9 mouse cellular contexts compared by ENCODE assay signal in genomic region chr8:124585718-124586425, GRCm38 (mm10). TPM values are rescaled to one million over a fixed set of nuclear protein-coding genes. Genes with fewer than 3 reads are reported as not detected.
DNase-seq lines count a peak whose midpoint lies in the region; ATAC-seq and TF ChIP-seq lines count a peak whose summit lies in the region.
"Had no signal": no experiment of that assay in that cellular context is flagged by ENCODE, and none has a peak within 500 bp of the region (broad histone marks: within the 10 kb centered on the region; RNA-seq: fewer than 3 reads in every experiment).

No protein-coding gene starts in this region.

- no peak overlapping the region for H3K27ac ChIP-seq in lung, embryonic 16.5 days (ENCODE audit: low read length)

- ATAC-seq in lung, embryonic 16.5 days (ENCODE audit: low read depth), result peak; percentile 56

- no peaks in the 10 kb centered on the region for H3K9me3 ChIP-seq in lung, embryonic 16.5 days (ENCODE audit: control insufficient read depth, low read length)

- no peak for TF ChIP-seq CTCF in brain, embryonic 14.5 days (IDR thresholded peaks at IDR 0.05; ENCODE audit: borderline replicate concordance, extremely low read depth, insufficient read depth, insufficient read length)

- peak; percentile 19 for DNase-seq in kidney, postnatal 10 days
- DNase-seq in kidney, adult 9 months, result no peak
- DNase-seq in brain, embryonic 14.5 days (ENCODE audit: low read depth), result peak; percentile 20
- peak; percentile 37 for DNase-seq in gastrocnemius, postnatal 25 days
- peak; percentile 31 for DNase-seq in thymus, postnatal 25 days
- no peak for DNase-seq in layer of hippocampus, postnatal 36 days
- no peak for DNase-seq in natural killer cell, adult 2 months (ENCODE audit: low spot score in 2 of 2)

- H3K36me3 ChIP-seq in lung, embryonic 16.5 days (ENCODE audit: control insufficient read depth, insufficient read depth, low read length), result no peaks in the 10 kb centered on the region

- no peak for TF ChIP-seq POLR2A in brain, embryonic 14.5 days (IDR thresholded peaks at IDR 0.05; ENCODE audit: borderline replicate concordance, extremely low read depth, insufficient read depth, insufficient read length, poor library complexity, severe bottlenecking)

- no peak overlapping the region for H3K9ac ChIP-seq in lung, embryonic 16.5 days (ENCODE audit: low read length)

- no peaks in the 10 kb centered on the region for H3K27me3 ChIP-seq in lung, embryonic 16.5 days (ENCODE audit: control insufficient read depth, insufficient read depth, low read depth, low read length)

- 35% methylated on average over 3 of the region's 3 CpGs for WGBS in lung, embryonic 16.5 days

- H3K4me1 ChIP-seq in lung, embryonic 16.5 days (replicated peaks; ENCODE audit: control insufficient read depth, insufficient read depth, low read length), result peaks cover 9% of the 10 kb centered on the region; the same call in 1 of the 2 replicates

- no peak overlapping the region for H3K4me3 ChIP-seq in lung, embryonic 16.5 days (ENCODE audit: low read length)

- no peak overlapping the region for H3K4me2 ChIP-seq in lung, embryonic 16.5 days (ENCODE audit: low read depth, low read length)

RNA-seq across cellular contexts. Expression of gene Capn9, which starts 10.0 kb away (rescaled TPM):
- not detected in 2 replicates for polyA plus RNA-seq in brain, embryonic 14.5 days (2012; rRNA removed)
- not detected for total RNA-seq in gastrocnemius, postnatal 25 days (2021)
- 0.09 and 0.19 TPM in 2 replicates for polyA plus RNA-seq in lung, embryonic 16.5 days (2015; fragmentation: Nextera tagmentation; extraction: Ambion mirVana)
- total RNA-seq in layer of hippocampus, postnatal 36 days (2021), result under 1 TPM; 0.15 to 0.20 TPM
- total RNA-seq: neutrophil, adult 5-6 weeks had no signal

RNA-seq across cellular contexts. Expression of gene Agt, which starts 16.4 kb away (rescaled TPM):
- 0.10 and 0.30 TPM in 2 replicates for polyA plus RNA-seq in brain, embryonic 14.5 days (2012; rRNA removed)
- total RNA-seq in gastrocnemius, postnatal 25 days (2021), result 10 to 100 TPM; 15.7 to 19.7 TPM
- 11.6 and 17.4 TPM in 2 replicates for polyA plus RNA-seq in lung, embryonic 16.5 days (2015; fragmentation: Nextera tagmentation; extraction: Ambion mirVana)
- 10 to 100 TPM; 29.9 to 30.8 TPM for total RNA-seq in layer of hippocampus, postnatal 36 days (2021)
- total RNA-seq: neutrophil, adult 5-6 weeks had no signal

Comparison
In these comparisons a context has a peak if more than half of its experiments do, and no peak if none do; other contexts are left out.
1. DNase-seq: peak in kidney, postnatal 10 days (single experiment), brain, embryonic 14.5 days (single experiment), gastrocnemius, postnatal 25 days (single experiment) and thymus, postnatal 25 days (single experiment); none in kidney, adult 9 months (single experiment), layer of hippocampus, postnatal 36 days (0 of 2) and natural killer cell, adult 2 months (0 of 2).